15 mouse cellular contexts compared by ENCODE assay signal in the genomic region with DNA sequence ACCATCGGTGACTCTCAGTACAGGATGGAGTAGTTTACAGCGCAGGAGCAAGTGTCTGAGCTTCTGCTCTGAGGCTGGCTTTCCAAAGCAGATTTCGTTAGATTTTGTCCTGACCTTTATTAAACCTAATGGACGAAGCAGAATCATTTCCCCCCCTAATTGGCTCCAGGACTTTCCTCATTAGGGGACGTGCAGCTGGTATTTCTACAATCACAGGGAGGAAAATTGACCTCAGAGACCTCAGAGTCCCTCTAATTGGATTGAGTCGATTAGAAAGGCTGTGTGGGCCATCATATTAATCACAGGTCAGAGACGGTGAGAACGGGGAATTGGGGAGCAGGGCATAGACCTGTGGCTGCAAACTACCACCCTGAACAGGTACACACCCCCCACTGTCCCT.
"Had no signal": no experiment of that assay in that cellular context is flagged by ENCODE, and none has a peak within 500 bp of the region (broad histone marks: within the 10 kb centered on the region; RNA-seq: fewer than 3 reads in every experiment).

No protein-coding gene starts in this region.

- DNase-seq: kidney, adult 11 months; kidney, adult 9 months; kidney, postnatal 4 days; left cerebral cortex, postnatal 4 days; liver, embryonic 13.5 days; lung, adult 18-20 months; lung, postnatal 36 days; thymus, adult 2 months; thymus, postnatal 25 days had no signal

- H3K27ac ChIP-seq: kidney, postnatal 0 days; layer of hippocampus, adult 2 months; limb, embryonic 15.5 days; liver, embryonic 13.5 days; midbrain, embryonic 15.5 days; neural tube, embryonic 13.5 days; stomach, embryonic 15.5 days had no signal

- H3K4me2 ChIP-seq: limb, embryonic 15.5 days; liver, embryonic 13.5 days; midbrain, embryonic 15.5 days; neural tube, embryonic 13.5 days; stomach, embryonic 15.5 days had no signal

- H3K36me3 ChIP-seq: limb, embryonic 15.5 days; liver, embryonic 13.5 days; midbrain, embryonic 15.5 days; stomach, embryonic 15.5 days had no signal

- H3K9me3 ChIP-seq: limb, embryonic 15.5 days; liver, embryonic 13.5 days; midbrain, embryonic 15.5 days; neural tube, embryonic 13.5 days; stomach, embryonic 15.5 days had no signal

- H3K9ac ChIP-seq: limb, embryonic 15.5 days; liver, embryonic 13.5 days; midbrain, embryonic 15.5 days; neural tube, embryonic 13.5 days; stomach, embryonic 15.5 days had no signal

- ATAC-seq: midbrain, embryonic 15.5 days had no signal

- H3K27me3 ChIP-seq: limb, embryonic 15.5 days; liver, embryonic 13.5 days; midbrain, embryonic 15.5 days; neural tube, embryonic 13.5 days; stomach, embryonic 15.5 days had no signal

- H3K4me3 ChIP-seq: layer of hippocampus, adult 2 months; limb, embryonic 15.5 days; liver, embryonic 13.5 days; midbrain, embryonic 15.5 days; neural tube, embryonic 13.5 days; stomach, embryonic 15.5 days had no signal

- H3K4me1 ChIP-seq: liver, embryonic 13.5 days had no signal
